Mouse (Mus musculus) limb, embryonic 13.5 days (tissue): ENCODE results near the gene Anxa1. TPM values are rescaled to one million over a fixed set of nuclear protein-coding genes. Genes with fewer than 3 reads are reported as not detected.
A peak's percentile ranks its signal among the peaks of the same experiment; 100 is the strongest.

Experiments used
- ATAC-seq: fragments of 200-750 bp; cut with Nextera tagmentation; 2 replicates; pipeline ENCODE4 v1.8.0; 2017; ENCODE audit warnings: low read depth, moderate number of reproducible peaks, moderate TSS enrichment; ENCODE audit not compliant: low FRiP score
- H3K27ac ChIP-seq: fragments of 300-500 bp; sonication (generic); 2 replicates; pipeline ENCODE4 v1.5.1; 2015; ENCODE audit warnings: inconsistent platforms, mild to moderate bottlenecking, moderate library complexity
- H3K27me3 ChIP-seq: fragments of 300-500 bp; sonication (generic); 2 replicates; pipeline ENCODE4 v1.6.1; 2015; ENCODE audit warnings: mild to moderate bottlenecking, inconsistent platforms
- H3K36me3 ChIP-seq: fragments of 300-500 bp; sonication (generic); 2 replicates; pipeline ENCODE4 v1.6.1; 2015; ENCODE audit warnings: inconsistent platforms, mild to moderate bottlenecking, moderate library complexity
- H3K4me1 ChIP-seq: fragments of 300-500 bp; sonication (generic); 2 replicates; pipeline ENCODE4 v1.6.1; 2015; ENCODE audit warnings: inconsistent platforms
- H3K4me2 ChIP-seq: fragments of 300-500 bp; sonication (generic); replicated peaks from 2 replicates; pipeline ENCODE4 v1.6.1; 2015; ENCODE audit warnings: inconsistent platforms, mild to moderate bottlenecking, moderate library complexity
- H3K4me3 ChIP-seq: fragments of 300-500 bp; sonication (generic); 2 replicates; pipeline ENCODE4 v1.5.1; 2015; ENCODE audit warnings: moderate library complexity, mild to moderate bottlenecking, inconsistent platforms
- H3K9ac ChIP-seq: fragments of 300-500 bp; sonication (generic); 2 replicates; pipeline ENCODE4 v1.6.1; 2015; ENCODE audit warnings: mild to moderate bottlenecking, inconsistent platforms
- H3K9me3 ChIP-seq: fragments of 300-500 bp; sonication (generic); 2 replicates; pipeline ENCODE4 v1.6.1; 2016; ENCODE audit warnings: inconsistent platforms
- WGBS: fragments of 180-500 bp; shearing (Covaris S2); methylation state at CpG from one replicate; pipeline ENCODE4 v1.1.7; 2015; 5-methylcytosine and 5-hydroxymethylcytosine counted together
- polyA plus RNA-seq: library from polyadenylated mRNA; unstranded; fragments of >200 nt; fragmentation: Nextera tagmentation; extraction: Ambion mirVana; gene quantifications from 2 replicates; pipeline ENCODE4 v1.2.1, GENCODE M21; 2015

Anxa1 gene
- polyA plus RNA-seq, 1 experiment from 2014 or later: 67.4 TPM

DNA sequence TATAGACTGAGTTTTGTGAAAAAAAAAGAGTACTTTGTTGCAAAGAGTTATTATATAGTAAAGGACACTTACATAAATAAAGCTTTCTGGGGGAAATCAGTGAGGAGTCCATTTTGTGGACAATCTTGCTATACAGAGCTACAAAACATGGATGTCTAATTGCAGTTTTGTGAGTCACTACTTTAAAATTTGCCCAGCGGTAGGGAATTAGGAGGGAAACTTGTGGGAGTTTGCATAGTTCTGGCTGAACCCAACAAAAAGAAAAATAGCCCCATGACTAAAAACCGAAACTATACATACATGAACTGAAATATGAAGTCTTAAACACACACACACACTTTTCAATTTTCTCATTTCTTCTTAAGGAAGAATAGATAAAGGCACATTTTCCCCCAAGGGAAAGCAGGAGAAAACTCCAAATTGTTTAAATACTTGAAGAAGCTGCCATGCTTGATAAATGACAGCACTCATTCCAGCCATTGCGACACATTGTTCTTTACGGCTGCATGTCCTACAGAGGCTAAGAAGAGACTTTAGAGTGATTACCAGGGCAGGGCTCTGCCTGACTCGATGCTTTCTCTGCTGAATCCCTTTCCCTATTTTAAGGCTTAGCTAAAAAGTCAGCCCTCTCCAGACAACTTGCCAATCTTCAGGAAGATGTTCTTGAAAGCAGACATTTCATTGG, 11.9 kb upstream of the Anxa1 start:
- 67% methylated on average over 5 of the region's 5 CpGs for WGBS

GRCm38 (mm10) chr19:20401961-20402360, 11.2 kb upstream of the Anxa1 start:
- 72% methylated on average over 3 of the region's 3 CpGs for WGBS
- H3K27me3 ChIP-seq: no peaks in the 10 kb centered on the region
- ATAC-seq: no peak
- no peak overlapping the region for H3K4me3 ChIP-seq
- H3K9me3 ChIP-seq: no peaks in the 10 kb centered on the region
- no peak overlapping the region for H3K4me2 ChIP-seq
- no peak overlapping the region for H3K27ac ChIP-seq
- H3K9ac ChIP-seq: no peak overlapping the region
- no peaks in the 10 kb centered on the region for H3K4me1 ChIP-seq
- no peaks in the 10 kb centered on the region for H3K36me3 ChIP-seq

More for the DNA sequence above, 11.9 kb upstream of the Anxa1 start:
- Histone ChIP-seq H3K4me1 (no peaks in the 10 kb centered on the region), H3K9ac (no peak overlapping the region), H3K27me3 (no peaks in the 10 kb centered on the region), H3K36me3 (no peaks in the 10 kb centered on the region), H3K27ac (no peak overlapping the region), H3K9me3 (no peaks in the 10 kb centered on the region), H3K4me3 (no peak overlapping the region), H3K4me2 (no peak overlapping the region)
- ATAC-seq: no peak

DNA sequence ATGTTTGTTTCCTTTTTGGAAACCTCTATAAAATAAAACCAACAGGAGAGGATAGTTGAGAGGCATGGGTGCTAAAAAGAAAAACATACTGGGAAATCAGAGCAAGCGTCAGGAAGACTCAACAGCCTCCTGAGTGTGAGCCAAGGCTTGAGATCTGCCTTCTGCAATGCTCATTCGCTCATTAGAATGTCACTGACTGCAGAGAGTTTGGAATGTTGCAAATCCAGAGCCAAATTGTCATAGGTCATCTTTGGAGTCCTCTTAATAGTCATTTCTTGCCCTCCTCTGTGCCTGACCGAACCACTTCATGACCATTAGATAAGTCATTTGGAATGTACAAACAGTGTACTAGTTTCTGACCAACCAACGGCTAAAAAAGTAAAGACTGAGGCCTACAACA, 8.4 kb upstream of the Anxa1 start:
- Histone ChIP-seq H3K4me2 (no peak overlapping the region), H3K4me3 (no peak overlapping the region), H3K36me3 (no peaks in the 10 kb centered on the region), H3K27ac (no peak overlapping the region), H3K27me3 (no peaks in the 10 kb centered on the region), H3K9ac (no peak overlapping the region), H3K9me3 (no peaks in the 10 kb centered on the region), H3K4me1 (no peaks in the 10 kb centered on the region)
- ATAC-seq: no peak
- WGBS: 83% methylated on average over 4 of the region's 4 CpGs

DNA sequence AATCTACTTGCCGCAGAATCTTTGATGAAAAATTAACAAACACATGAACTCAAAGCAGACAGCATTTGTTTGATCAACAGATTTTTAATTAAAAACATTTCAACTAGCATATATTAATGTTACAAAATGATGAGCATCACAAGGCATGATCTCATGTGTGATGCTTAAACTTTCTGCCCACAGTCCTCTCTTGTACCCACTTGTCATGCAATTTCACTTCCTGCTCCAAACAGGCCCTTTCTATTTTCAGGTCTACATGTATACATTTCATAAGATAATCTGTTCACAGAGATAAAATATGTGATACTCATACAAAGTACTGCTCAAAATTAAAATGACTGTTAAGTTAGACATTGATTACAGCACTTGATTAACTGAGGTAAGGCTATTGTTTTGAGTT, 6.3 kb upstream of the Anxa1 start:
- Histone ChIP-seq H3K9me3 (no peaks in the 10 kb centered on the region), H3K4me3 (no peak overlapping the region), H3K27ac (no peak overlapping the region), H3K4me1 (no peaks in the 10 kb centered on the region), H3K4me2 (no peak overlapping the region), H3K36me3 (no peaks in the 10 kb centered on the region), H3K27me3 (no peaks in the 10 kb centered on the region), H3K9ac (no peak overlapping the region)
- ATAC-seq: no peak
- 88% methylated on average over 1 of the region's 1 CpGs for WGBS

- H3K9ac ChIP-seq: no peak overlapping the region
- 67% methylated on average over 6 of the region's 6 CpGs for WGBS
- H3K27ac ChIP-seq: no peak overlapping the region
- no peak for ATAC-seq
- no peak overlapping the region for H3K4me2 ChIP-seq
- no peaks in the 10 kb centered on the region for H3K27me3 ChIP-seq
- H3K36me3 ChIP-seq: no peaks in the 10 kb centered on the region
- H3K4me1 ChIP-seq: peaks cover 6% of the 10 kb centered on the region; the same call in 1 of the 2 replicates
- H3K4me3 ChIP-seq: no peak overlapping the region
- no peaks in the 10 kb centered on the region for H3K9me3 ChIP-seq
These were observed 3.0 kb upstream of the Anxa1 start for GRCm38 (mm10) chr19:20393556-20394274.

- Histone ChIP-seq H3K27ac (peak overlapping the region; percentile 67), H3K9ac (no peak overlapping the region)
These were observed 1.0 kb downstream of the Anxa1 start for GRCm38 (mm10) chr19:20389723-20390122.

GRCm38 (mm10) chr19:20389245-20389644, 1.5 kb downstream of the Anxa1 start:
- Histone ChIP-seq H3K4me3 (peak overlapping the region; percentile 19; the same call in 1 of the 2 replicates), H3K36me3 (no peaks in the 10 kb centered on the region), H3K4me2 (peak overlapping the region; percentile 40), H3K27ac (peak overlapping the region; percentile 67; the same call in 1 of the 2 replicates), H3K9me3 (no peaks in the 10 kb centered on the region), H3K4me1 (peaks cover 6% of the 10 kb centered on the region; the same call in 1 of the 2 replicates), H3K27me3 (no peaks in the 10 kb centered on the region), H3K9ac (no peak overlapping the region)
- WGBS: 45% methylated on average over 6 of the region's 6 CpGs
- peak; percentile 36; the same call in 1 of the 2 replicates for ATAC-seq

More at GRCm38 (mm10) chr19:20389723-20390122, 1.0 kb downstream of the Anxa1 start:
- 69% methylated on average over 7 of the region's 7 CpGs for WGBS
- Histone ChIP-seq H3K36me3 (no peaks in the 10 kb centered on the region), H3K27me3 (no peaks in the 10 kb centered on the region), H3K4me1 (peaks cover 6% of the 10 kb centered on the region; the same call in 1 of the 2 replicates), H3K4me2 (peak overlapping the region; percentile 40), H3K4me3 (peak overlapping the region; percentile 19), H3K9me3 (no peaks in the 10 kb centered on the region)
- ATAC-seq: no peak; the same call in 1 of the 2 replicates

DNA sequence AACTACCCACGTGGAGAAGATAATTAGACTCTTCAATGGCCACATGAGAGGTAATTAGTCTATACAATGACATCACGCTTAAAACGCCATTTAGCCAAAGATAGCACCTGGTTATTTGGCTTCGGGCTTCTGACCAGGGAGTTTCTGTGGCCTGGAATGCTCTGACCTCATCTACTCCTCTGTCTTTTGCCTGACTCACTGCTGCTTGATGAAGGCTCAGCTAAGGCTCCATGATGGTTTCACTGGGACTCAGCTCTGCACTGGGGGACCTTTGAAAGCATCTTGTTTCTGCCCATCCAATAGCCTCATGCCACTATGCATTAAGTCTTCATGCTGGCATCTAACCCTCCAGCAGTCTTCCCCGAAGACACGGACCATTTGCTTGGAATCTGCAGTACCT, 2.5 kb downstream of the Anxa1 start:
- Histone ChIP-seq H3K4me3 (no peak overlapping the region), H3K9ac (no peak overlapping the region), H3K27ac (no peak overlapping the region), H3K9me3 (no peaks in the 10 kb centered on the region), H3K4me2 (no peak overlapping the region), H3K4me1 (peaks cover 6% of the 10 kb centered on the region; the same call in 1 of the 2 replicates), H3K27me3 (no peaks in the 10 kb centered on the region), H3K36me3 (no peaks in the 10 kb centered on the region)
- no peak for ATAC-seq
- 83% methylated on average over 6 of the region's 6 CpGs for WGBS

- Histone ChIP-seq H3K27me3 (no peaks in the 10 kb centered on the region), H3K27ac (no peak overlapping the region), H3K4me1 (peaks cover 6% of the 10 kb centered on the region; the same call in 1 of the 2 replicates), H3K4me2 (no peak overlapping the region), H3K4me3 (no peak overlapping the region), H3K9ac (no peak overlapping the region), H3K9me3 (no peaks in the 10 kb centered on the region), H3K36me3 (no peaks in the 10 kb centered on the region)
- WGBS: 73% methylated on average over 2 of the region's 2 CpGs
- no peak for ATAC-seq
These were observed 4.4 kb downstream of the Anxa1 start for GRCm38 (mm10) chr19:20386296-20386695.

GRCm38 (mm10) chr19:20385645-20386044, 5.1 kb downstream of the Anxa1 start:
- no peak overlapping the region for H3K9ac ChIP-seq
- H3K4me1 ChIP-seq: peaks cover 6% of the 10 kb centered on the region; the same call in 1 of the 2 replicates
- ATAC-seq: no peak
- H3K36me3 ChIP-seq: no peaks in the 10 kb centered on the region
- H3K27ac ChIP-seq: no peak overlapping the region
- no peaks in the 10 kb centered on the region for H3K9me3 ChIP-seq
- no peaks in the 10 kb centered on the region for H3K27me3 ChIP-seq
- 73% methylated on average over 6 of the region's 6 CpGs for WGBS
- no peak overlapping the region for H3K4me3 ChIP-seq
- H3K4me2 ChIP-seq: no peak overlapping the region

- no peaks in the 10 kb centered on the region for H3K27me3 ChIP-seq
- H3K9ac ChIP-seq: no peak overlapping the region
- no peaks in the 10 kb centered on the region for H3K4me1 ChIP-seq
- no peak overlapping the region for H3K27ac ChIP-seq
- H3K4me2 ChIP-seq: no peak overlapping the region
- H3K9me3 ChIP-seq: no peaks in the 10 kb centered on the region
- no peak for ATAC-seq
- 60% methylated on average over 2 of the region's 2 CpGs for WGBS
- no peaks in the 10 kb centered on the region for H3K36me3 ChIP-seq
- no peak overlapping the region for H3K4me3 ChIP-seq
These were observed 9.5 kb downstream of the Anxa1 start for GRCm38 (mm10) chr19:20381207-20381752.

- Histone ChIP-seq H3K27me3 (no peaks in the 10 kb centered on the region), H3K9ac (no peak overlapping the region), H3K27ac (no peak overlapping the region), H3K4me2 (no peak overlapping the region), H3K4me1 (no peaks in the 10 kb centered on the region), H3K36me3 (no peaks in the 10 kb centered on the region), H3K4me3 (no peak overlapping the region), H3K9me3 (no peaks in the 10 kb centered on the region)
- ATAC-seq: no peak
- WGBS: 92% methylated on average over 2 of the region's 2 CpGs
These were observed 20.6 kb downstream of the Anxa1 start for GRCm38 (mm10) chr19:20370175-20370574.
